Mouse (Mus musculus): ENCODE measurements around the gene Rcc2. TPM values are rescaled to one million over a fixed set of nuclear protein-coding genes. Genes with fewer than 3 reads are reported as not detected.

Gene Rcc2
- total and polyA plus RNA-seq, 3 experiments, result 254 to 427 (median 270) TPM

DNA sequence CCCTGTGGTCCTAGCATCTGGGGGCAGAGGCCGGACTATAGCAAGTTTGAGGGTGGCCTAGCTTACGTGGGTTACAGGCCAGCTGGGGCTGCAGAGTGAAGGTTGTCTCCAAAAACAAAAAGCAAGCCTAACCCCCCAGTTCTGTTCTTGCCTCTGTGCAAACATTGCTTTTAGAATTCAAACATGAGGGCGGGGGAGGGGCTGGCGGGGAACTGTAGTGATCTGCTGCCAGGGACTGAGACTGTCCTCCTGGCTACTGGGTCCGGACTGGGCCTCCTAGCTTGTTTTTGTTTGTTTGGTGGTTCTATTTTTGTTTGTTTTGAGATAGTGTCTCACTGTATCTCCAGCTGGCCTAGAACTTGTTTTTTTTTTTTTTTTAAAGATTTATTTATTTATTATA, 14.2 kb downstream of the Rcc2 start:
- H3K4me1 ChIP-seq (ENCODE audit: control insufficient read depth in 1 of 2, insufficient read depth in 2 of 2, low read length in 2 of 2), result no peaks in the 10 kb centered on the region
- no peaks in the 10 kb centered on the region for H3K27me3 ChIP-seq (ENCODE audit: control insufficient read depth in 1 of 2, insufficient read depth in 2 of 2, low read length in 2 of 2)
- DNase-seq (ENCODE audit: low read depth, low spot score), result no peak
- no peaks in the 10 kb centered on the region for H3K9me3 ChIP-seq (replicated peaks; ENCODE audit: insufficient read depth, low read length)
- H3K79me2 ChIP-seq (ENCODE audit: control insufficient read depth, insufficient read depth, low read length, poor library complexity), result no peaks in the 10 kb centered on the region
- no peak overlapping the region for H3K9ac ChIP-seq (ENCODE audit: control insufficient read depth, low read depth, low read length, poor library complexity, severe bottlenecking)
- H3K36me3 ChIP-seq (ENCODE audit: control insufficient read depth in 1 of 2, insufficient read depth in 2 of 2, low read length in 2 of 2), result peaks cover 0 to 21% of the 10 kb centered on the region in 2 experiments; a peak in 2 of 4 replicates
- TF ChIP-seq ELF1 (IDR thresholded peaks at IDR 0.05; ENCODE audit: low read depth, low read length) (no peak), ZC3H11A (IDR thresholded peaks at IDR 0.05; ENCODE audit: low read depth, low read length) (no peak), MAFK (IDR thresholded peaks at IDR 0.05; ENCODE audit: borderline replicate concordance, low read depth, low read length) (no peak), USF1 (IDR thresholded peaks at IDR 0.05; ENCODE audit: low read depth, low read length) (no peak), SIN3A (IDR thresholded peaks at IDR 0.05; ENCODE audit: low read length) (no peak), UBTF (IDR thresholded peaks at IDR 0.05; ENCODE audit: borderline replicate concordance, insufficient read depth, low read depth, low read length) (no peak), SMC3 (IDR thresholded peaks at IDR 0.05; ENCODE audit: low read depth, low read length) (no peak), POLR2AphosphoS5 (IDR thresholded peaks at IDR 0.05; ENCODE audit: borderline replicate concordance, low read depth, low read length) (no peak), E2F4 (IDR thresholded peaks at IDR 0.05; ENCODE audit: borderline replicate concordance, low read depth, low read length) (no peak), MAX (IDR thresholded peaks at IDR 0.05; ENCODE audit: low read length) (no peak), EP300 (IDR thresholded peaks at IDR 0.05; ENCODE audit: low read depth in 1 of 2, low read length in 2 of 2) (no peak), ZNF384 (IDR thresholded peaks at IDR 0.05; ENCODE audit: low read depth, low read length) (no peak), MYB (IDR thresholded peaks at IDR 0.05; ENCODE audit: low read depth, low read length) (no peak), TBP (IDR thresholded peaks at IDR 0.05; ENCODE audit: low read depth, low read length) (no peak), POLR2A (IDR thresholded peaks at IDR 0.05; ENCODE audit: control insufficient read depth in 1 of 2, insufficient read depth in 1 of 2, low read depth in 1 of 2, low read length in 2 of 2, poor library complexity in 1 of 2) (no peak), JUND (IDR thresholded peaks at IDR 0.05; ENCODE audit: low read depth, low read length) (no peak), NRF1 (IDR thresholded peaks at IDR 0.05; ENCODE audit: insufficient read depth, low read depth, low read length, poor library complexity, severe bottlenecking) (no peak), POLR2AphosphoS2 (IDR thresholded peaks at IDR 0.05; ENCODE audit: low read length) (no peak), ZKSCAN1 (IDR thresholded peaks at IDR 0.05; ENCODE audit: low read depth, low read length) (no peak)
- no peak overlapping the region for H3K4me3 ChIP-seq (ENCODE audit: control insufficient read depth in 1 of 2, insufficient read depth in 1 of 2, low read depth in 2 of 2, low read length in 2 of 2)
- H3K27ac ChIP-seq (ENCODE audit: control insufficient read depth, low read depth, low read length), result no peak overlapping the region

DNA sequence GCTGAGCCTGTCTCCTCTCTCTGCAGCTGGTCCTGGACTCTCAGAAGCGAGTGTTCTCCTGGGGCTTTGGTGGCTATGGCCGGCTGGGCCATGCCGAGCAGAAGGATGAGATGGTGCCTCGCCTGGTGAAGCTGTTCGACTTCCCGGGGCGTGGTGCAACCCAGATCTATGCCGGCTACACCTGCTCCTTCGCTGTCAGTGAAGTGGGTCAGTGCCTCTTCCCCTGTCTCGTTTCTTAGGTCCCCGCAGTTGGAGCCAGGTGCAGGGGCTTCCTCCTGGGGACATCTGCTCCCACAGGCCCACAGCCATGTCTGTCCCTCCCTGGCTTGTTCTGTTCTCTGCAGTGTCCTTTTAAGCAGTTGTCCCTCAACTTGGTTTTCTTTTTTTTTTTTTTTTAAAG, 16.7 kb downstream of the Rcc2 start:
- no peaks in the 10 kb centered on the region for H3K79me2 ChIP-seq (ENCODE audit: control insufficient read depth, insufficient read depth, low read length, poor library complexity)
- no peaks in the 10 kb centered on the region for H3K27me3 ChIP-seq (ENCODE audit: control insufficient read depth in 1 of 2, insufficient read depth in 2 of 2, low read length in 2 of 2)
- H3K27ac ChIP-seq (ENCODE audit: control insufficient read depth, low read depth, low read length), result no peak overlapping the region
- no peak overlapping the region for H3K4me3 ChIP-seq (ENCODE audit: control insufficient read depth in 1 of 2, insufficient read depth in 1 of 2, low read depth in 2 of 2, low read length in 2 of 2)
- H3K4me1 ChIP-seq (ENCODE audit: control insufficient read depth in 1 of 2, insufficient read depth in 2 of 2, low read length in 2 of 2), result no peaks in the 10 kb centered on the region
- peaks cover 0 to 26% of the 10 kb centered on the region in 2 experiments; a peak in 2 of 4 replicates for H3K36me3 ChIP-seq (ENCODE audit: control insufficient read depth in 1 of 2, insufficient read depth in 2 of 2, low read length in 2 of 2)
- no peak for TF ChIP-seq POLR2AphosphoS5 (IDR thresholded peaks at IDR 0.05; ENCODE audit: borderline replicate concordance, low read depth, low read length)
- no peak for TF ChIP-seq E2F4 (IDR thresholded peaks at IDR 0.05; ENCODE audit: borderline replicate concordance, low read depth, low read length)
- H3K9me3 ChIP-seq (replicated peaks; ENCODE audit: insufficient read depth, low read length), result no peaks in the 10 kb centered on the region
- no peak for DNase-seq (ENCODE audit: low read depth, low spot score)
- H3K9ac ChIP-seq (ENCODE audit: control insufficient read depth, low read depth, low read length, poor library complexity, severe bottlenecking), result no peak overlapping the region
